Mouse (Mus musculus): ENCODE data around the gene Wdr4. TPM values are rescaled to one million over a fixed set of nuclear protein-coding genes. Genes with fewer than 3 reads are reported as not detected.

Wdr4 gene
- polyA plus RNA-seq, 1 experiment from 2014 or later: 76.7 TPM

DNA sequence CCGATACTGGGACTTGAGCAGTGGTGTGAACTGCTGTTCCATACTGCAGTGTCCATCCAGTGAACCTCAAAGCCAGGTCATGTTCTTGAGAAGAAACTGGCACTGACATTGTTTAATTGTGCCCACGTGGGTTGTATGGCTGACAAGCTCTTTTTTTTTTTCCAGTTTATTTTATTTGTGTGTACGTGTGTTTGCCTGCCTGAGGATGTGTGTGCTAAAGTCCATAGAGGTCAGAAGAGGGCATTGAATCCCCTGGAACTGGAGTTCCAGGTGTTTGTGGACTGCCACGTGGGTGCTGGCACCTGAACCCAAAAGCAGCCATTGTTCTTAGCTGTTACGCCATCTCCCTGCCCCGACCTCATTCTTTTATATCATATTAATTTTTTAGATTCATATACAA, 45.4 kb downstream of the Wdr4 start:
- Histone ChIP-seq H3K27ac (replicated peaks) (no peak overlapping the region), H3K9me3 (replicated peaks) (no peaks in the 10 kb centered on the region), H3K4me1 (peaks cover 24% of the 10 kb centered on the region), H3K4me3 (no peak overlapping the region), H3K36me3 (peaks cover 18% of the 10 kb centered on the region; the same call in 1 of the 2 replicates), H3K27me3 (ENCODE audit: low read depth, poor library complexity, severe bottlenecking) (no peaks in the 10 kb centered on the region)
- WGBS: 85% methylated on average over 6 of the region's 6 CpGs
- DNase-seq (ENCODE audit: low spot score): no peak

DNA sequence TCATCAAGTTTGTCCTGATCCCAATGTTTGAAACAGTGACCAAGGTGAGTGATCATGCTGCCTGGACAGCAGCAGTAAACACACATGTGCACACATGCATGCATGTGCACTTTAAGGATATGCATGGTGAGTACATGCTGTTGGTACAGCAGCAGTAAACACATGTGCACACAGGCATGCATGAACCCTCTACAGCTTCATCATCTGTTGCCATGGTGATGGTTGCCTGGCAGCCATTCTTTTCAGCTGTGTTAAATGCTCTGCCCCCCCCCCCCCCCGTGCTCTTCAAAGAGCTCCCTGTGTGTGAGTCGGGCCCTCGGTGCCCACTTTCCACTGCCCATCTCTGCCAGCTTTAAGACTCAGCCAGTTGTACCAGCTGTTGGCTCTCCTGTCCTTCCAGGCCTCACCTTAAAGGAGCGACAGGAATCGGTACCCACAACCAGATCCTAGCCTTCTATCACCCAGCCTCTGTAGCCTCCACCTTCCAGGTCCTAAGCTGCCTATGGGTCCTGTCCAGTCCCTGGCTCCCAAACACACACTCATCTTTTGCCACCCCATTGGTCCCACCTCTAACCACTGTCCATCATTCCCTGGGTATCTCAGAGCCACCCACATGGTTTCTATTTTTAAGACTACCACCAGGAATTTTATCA, 48.9 kb downstream of the Wdr4 start:
- peaks cover 41% of the 10 kb centered on the region for H3K36me3 ChIP-seq
- H3K4me1 ChIP-seq: peaks cover 14% of the 10 kb centered on the region
- no peaks in the 10 kb centered on the region for H3K9me3 ChIP-seq (replicated peaks)
- DNase-seq (ENCODE audit: low spot score): peak; percentile 39
- 74% methylated on average over 5 of the region's 5 CpGs for WGBS
- H3K27me3 ChIP-seq (ENCODE audit: low read depth, poor library complexity, severe bottlenecking): no peaks in the 10 kb centered on the region
- no peak overlapping the region for H3K4me3 ChIP-seq
- no peak overlapping the region for H3K27ac ChIP-seq (replicated peaks)

DNA sequence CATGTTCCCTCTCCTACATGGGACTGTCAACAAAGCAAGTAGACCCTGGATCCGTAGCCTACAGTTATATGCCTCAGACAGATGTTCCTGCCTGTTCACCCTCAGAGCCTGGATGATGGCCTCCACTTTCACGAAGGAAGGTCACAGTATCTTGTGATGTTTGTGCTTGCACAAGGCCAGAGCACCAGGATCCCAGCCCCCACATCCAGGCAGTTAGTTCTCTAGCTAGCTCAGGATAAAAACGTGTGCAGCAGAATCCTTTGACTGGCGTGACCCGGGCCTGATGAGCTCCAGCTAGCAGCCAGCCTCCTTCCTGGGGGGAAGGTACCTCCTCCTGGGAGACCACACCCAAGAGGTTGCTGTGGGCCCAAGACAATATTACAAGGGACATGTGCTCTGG, 51.3 kb downstream of the Wdr4 start:
- peaks cover 36% of the 10 kb centered on the region for H3K36me3 ChIP-seq
- peaks cover 14% of the 10 kb centered on the region for H3K4me1 ChIP-seq
- WGBS: 76% methylated on average over 5 of the region's 5 CpGs
- H3K9me3 ChIP-seq (replicated peaks): no peaks in the 10 kb centered on the region
- no peaks in the 10 kb centered on the region for H3K27me3 ChIP-seq (ENCODE audit: low read depth, poor library complexity, severe bottlenecking)
- H3K4me3 ChIP-seq: no peak overlapping the region
- no peak overlapping the region for H3K27ac ChIP-seq (replicated peaks)
- DNase-seq (ENCODE audit: low spot score): no peak

DNA sequence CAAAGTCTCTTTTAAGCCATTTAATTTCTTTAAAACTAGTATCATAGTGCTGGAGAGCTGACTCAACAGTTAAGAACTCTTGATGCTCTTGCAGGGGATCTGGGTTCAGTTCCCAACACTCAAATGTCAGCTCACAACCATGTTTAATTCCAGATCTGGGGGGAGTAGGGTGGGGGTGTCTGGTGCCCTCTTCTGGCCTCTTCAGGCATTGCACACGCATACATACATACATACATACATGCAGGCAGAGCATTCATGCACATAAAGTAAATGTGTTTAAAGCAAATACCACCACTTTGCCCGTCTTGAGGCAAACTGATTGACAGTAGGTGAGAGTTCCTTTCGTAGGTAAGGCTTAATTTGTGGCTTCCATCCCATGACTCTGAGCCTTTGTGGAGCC, 52.9 kb downstream of the Wdr4 start:
- H3K27ac ChIP-seq (replicated peaks): no peak overlapping the region
- no peak for DNase-seq (ENCODE audit: low spot score)
- no peaks in the 10 kb centered on the region for H3K9me3 ChIP-seq (replicated peaks)
- no peak overlapping the region for H3K4me3 ChIP-seq
- peaks cover 11% of the 10 kb centered on the region for H3K4me1 ChIP-seq
- H3K27me3 ChIP-seq (ENCODE audit: low read depth, poor library complexity, severe bottlenecking): no peaks in the 10 kb centered on the region
- H3K36me3 ChIP-seq: peaks cover 43% of the 10 kb centered on the region
- WGBS: 79% methylated on average over 3 of the region's 3 CpGs

DNA sequence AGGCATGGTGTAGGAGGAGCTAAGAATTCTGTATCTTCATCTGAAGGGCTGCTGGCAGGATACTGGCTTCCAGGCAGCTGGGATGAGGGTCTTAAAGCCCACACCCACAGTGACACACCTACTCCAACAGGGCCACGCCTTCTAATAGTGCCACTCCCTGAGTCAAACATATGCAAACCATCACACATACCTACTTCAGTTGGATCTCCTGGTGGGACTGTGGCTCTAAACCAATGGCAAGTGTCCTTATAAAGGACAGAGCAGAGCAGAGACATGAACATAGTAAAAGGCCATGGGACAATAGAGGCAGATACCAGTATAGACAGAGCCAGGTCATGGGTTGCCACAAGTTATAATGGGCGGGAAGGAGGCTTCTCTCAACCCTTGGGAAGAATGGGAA, 57.3 kb downstream of the Wdr4 start:
- no peaks in the 10 kb centered on the region for H3K27me3 ChIP-seq (ENCODE audit: low read depth, poor library complexity, severe bottlenecking)
- 74% methylated on average over 2 of the region's 2 CpGs for WGBS
- H3K4me1 ChIP-seq: peaks cover 6% of the 10 kb centered on the region
- no peaks in the 10 kb centered on the region for H3K9me3 ChIP-seq (replicated peaks)
- H3K36me3 ChIP-seq: peaks cover 28% of the 10 kb centered on the region
- DNase-seq (ENCODE audit: low spot score): no peak
- H3K27ac ChIP-seq (replicated peaks): no peak overlapping the region
- H3K4me3 ChIP-seq: no peak overlapping the region

DNA sequence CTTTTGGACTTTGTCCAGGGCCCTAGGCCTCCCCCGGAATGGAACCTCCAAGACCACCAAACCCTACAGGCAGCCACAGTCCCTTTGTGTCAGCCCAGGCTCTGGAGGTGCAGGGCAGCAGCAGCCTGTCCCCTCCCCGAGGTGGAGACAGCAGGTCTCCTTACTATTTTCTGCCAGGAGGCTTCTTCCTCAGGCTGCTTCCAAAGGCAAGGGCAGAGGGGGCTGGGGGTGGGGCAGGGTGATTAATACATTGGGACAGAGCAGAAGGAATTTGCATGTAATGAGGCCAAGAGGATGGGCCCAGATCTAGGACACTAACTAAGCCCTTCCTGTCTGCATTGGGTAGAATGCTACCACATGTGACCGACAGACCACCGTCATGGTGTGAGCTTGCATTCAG, 59.4 kb downstream of the Wdr4 start:
- Histone ChIP-seq H3K4me3 (no peak overlapping the region), H3K4me1 (peaks cover 7% of the 10 kb centered on the region), H3K27ac (replicated peaks) (0 out of 2 replicates have a peak overlapping the region, but pooled peaks have one; percentile 39), H3K27me3 (ENCODE audit: low read depth, poor library complexity, severe bottlenecking) (no peaks in the 10 kb centered on the region), H3K9me3 (replicated peaks) (no peaks in the 10 kb centered on the region), H3K36me3 (peaks cover 13% of the 10 kb centered on the region; the same call in 1 of the 2 replicates)
- no peak for DNase-seq (ENCODE audit: low spot score)
- WGBS: 78% methylated on average over 4 of the region's 4 CpGs

DNA sequence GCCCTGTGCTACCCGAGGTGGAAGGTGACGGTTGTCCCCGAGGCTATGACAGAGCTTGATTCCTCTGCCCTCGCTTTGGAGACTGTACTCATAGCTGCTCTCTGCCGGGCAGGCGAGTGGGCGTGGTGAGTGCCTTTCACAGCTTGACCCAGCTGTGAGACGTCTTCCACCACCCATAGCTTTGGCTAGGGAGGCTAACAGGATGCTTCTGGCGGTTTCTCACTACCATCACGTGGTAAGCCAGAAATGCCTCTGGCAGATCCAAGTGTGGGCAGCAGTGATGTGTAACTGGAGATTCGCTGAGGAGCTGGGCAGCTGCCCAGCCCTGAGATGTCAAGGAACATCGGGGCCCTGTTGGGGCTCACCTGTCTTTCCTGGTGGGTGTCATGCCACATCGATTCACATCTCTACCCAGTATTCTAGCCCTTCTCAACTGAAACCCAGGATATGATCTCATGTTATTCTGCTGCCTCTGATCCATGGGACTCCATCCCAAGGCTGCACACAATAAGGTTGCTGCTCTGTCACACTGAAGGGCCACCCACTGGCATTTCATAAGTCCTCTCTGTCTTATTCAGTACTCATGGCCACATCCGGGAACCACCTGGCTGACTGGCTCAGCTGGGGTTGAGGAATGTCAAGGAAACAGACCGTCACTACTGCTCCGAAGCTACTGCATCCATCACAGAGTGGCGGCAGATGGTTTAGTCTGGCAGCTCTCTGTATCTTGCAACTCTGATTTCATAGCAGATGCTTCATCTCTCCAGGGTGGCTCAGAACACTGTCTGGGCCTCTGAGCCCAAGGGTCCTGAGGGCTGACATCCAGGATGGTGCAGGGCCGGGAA, 62.8 kb downstream of the Wdr4 start:
- Histone ChIP-seq H3K9me3 (replicated peaks) (no peaks in the 10 kb centered on the region), H3K27me3 (ENCODE audit: low read depth, poor library complexity, severe bottlenecking) (no peaks in the 10 kb centered on the region), H3K4me3 (no peak overlapping the region), H3K4me1 (peaks cover 10% of the 10 kb centered on the region), H3K27ac (replicated peaks) (no peak overlapping the region), H3K36me3 (peaks cover 10% of the 10 kb centered on the region; the same call in 1 of the 2 replicates)
- WGBS: 81% methylated on average over 18 of the region's 18 CpGs
- DNase-seq (ENCODE audit: low spot score): no peak

DNA sequence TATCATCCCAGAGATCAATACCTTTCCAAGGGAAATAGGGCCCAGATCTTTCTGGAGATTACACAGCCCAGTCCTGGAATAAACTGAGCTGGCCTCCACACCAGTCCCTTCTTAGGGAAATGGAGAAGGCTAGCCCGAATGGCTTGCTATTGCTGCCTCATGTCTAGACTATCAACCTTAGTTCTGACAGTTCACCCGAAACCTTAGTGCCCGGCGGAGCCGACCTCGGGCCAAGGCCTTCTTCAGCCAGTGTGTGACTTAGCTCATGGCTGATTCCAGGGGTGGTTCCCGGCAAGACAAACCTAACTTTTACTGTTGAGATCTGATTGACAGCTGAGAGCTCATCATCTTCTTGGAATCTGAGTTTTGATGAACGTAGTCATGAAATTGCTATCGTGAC, 65.7 kb downstream of the Wdr4 start:
- WGBS: 89% methylated on average over 9 of the region's 9 CpGs
- DNase-seq (ENCODE audit: low spot score): no peak
- H3K4me1 ChIP-seq: peaks cover 16% of the 10 kb centered on the region
- H3K9me3 ChIP-seq (replicated peaks): no peaks in the 10 kb centered on the region
- no peaks in the 10 kb centered on the region for H3K27me3 ChIP-seq (ENCODE audit: low read depth, poor library complexity, severe bottlenecking)
- H3K4me3 ChIP-seq: no peak overlapping the region
- H3K36me3 ChIP-seq: peaks cover 4% of the 10 kb centered on the region; the same call in 1 of the 2 replicates
- H3K27ac ChIP-seq (replicated peaks): no peak overlapping the region

DNA sequence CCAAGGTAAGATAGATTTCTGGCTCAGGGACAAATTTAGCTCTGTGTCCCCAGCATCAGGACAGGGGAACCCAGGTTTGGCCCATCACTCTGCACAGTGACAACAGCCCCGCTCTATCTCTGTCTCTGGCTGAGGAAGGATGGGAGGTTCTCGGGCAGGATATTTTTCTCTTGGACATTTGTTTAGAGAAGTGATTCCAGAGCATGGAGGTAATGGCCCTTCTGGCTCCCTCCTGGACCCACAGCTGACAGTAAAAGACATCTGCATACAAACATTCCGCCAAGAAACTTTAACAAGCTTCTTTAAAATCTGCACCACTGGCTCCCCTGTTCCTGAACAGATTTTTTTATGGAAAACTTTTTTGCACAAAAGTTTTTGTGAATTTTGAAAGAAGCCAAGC, 66.3 kb downstream of the Wdr4 start:
- Histone ChIP-seq H3K36me3 (peaks cover 4% of the 10 kb centered on the region; the same call in 1 of the 2 replicates), H3K27me3 (ENCODE audit: low read depth, poor library complexity, severe bottlenecking) (no peaks in the 10 kb centered on the region), H3K27ac (replicated peaks) (no peak overlapping the region), H3K4me3 (no peak overlapping the region), H3K4me1 (peaks cover 16% of the 10 kb centered on the region), H3K9me3 (replicated peaks) (no peaks in the 10 kb centered on the region)
- no peak for DNase-seq (ENCODE audit: low spot score)
- WGBS: 83% methylated on average over 3 of the region's 3 CpGs

DNA sequence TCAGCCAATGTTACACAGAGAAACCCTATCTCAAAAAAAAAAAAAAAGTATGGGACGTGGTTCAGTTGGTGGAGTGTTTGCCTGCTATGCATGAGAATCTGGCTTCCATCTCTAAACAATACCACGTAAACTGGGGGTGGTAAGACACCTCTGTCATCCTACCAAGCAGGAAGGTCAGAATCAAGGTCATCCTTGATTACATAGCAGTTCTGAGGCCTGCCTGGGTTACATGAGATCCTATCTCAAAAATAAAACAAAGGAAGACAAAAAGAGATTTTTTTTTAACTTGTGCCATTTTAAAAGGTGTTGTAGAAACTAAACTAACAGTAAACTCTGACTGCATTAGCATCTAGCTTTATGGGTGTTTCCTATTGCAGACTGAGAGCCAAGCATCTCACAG, 67.0 kb downstream of the Wdr4 start:
- Histone ChIP-seq H3K4me1 (peaks cover 16% of the 10 kb centered on the region), H3K27me3 (ENCODE audit: low read depth, poor library complexity, severe bottlenecking) (no peaks in the 10 kb centered on the region), H3K4me3 (no peak overlapping the region), H3K27ac (replicated peaks) (no peak overlapping the region), H3K9me3 (replicated peaks) (no peaks in the 10 kb centered on the region), H3K36me3 (peaks cover 4% of the 10 kb centered on the region; the same call in 1 of the 2 replicates)
- 75% methylated on average over 2 of the region's 2 CpGs for WGBS
- DNase-seq (ENCODE audit: low spot score): no peak

DNA sequence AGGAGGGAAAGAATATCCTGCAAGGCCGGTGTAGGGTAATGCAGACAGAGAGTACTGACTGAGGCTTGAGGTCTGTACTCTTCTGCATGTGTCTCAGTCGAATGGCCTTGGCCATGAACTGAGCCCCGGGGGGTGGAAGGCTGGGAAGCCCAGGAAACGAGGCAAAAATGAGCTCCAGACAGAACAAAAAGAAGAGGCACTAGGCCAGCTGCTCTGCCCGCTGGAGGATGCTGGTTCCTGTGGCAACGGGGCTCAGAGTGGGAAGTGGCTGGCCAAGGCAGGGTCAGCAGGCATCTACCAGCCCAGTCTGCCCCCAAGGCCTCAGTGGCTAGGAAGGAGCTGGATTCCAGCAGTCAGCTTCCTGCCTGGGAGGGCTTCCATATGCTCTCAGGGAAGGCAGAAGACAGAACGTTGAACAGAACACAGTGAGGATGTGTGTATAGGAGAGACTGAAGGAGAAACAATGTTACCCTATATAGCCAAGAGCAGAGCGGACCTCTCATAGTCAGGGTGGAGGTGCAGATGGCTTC, 68.5 kb downstream of the Wdr4 start:
- Histone ChIP-seq H3K36me3 (peaks cover 8% of the 10 kb centered on the region; the same call in 1 of the 2 replicates), H3K9me3 (replicated peaks) (no peaks in the 10 kb centered on the region), H3K4me3 (no peak overlapping the region), H3K4me1 (peaks cover 16% of the 10 kb centered on the region), H3K27me3 (ENCODE audit: low read depth, poor library complexity, severe bottlenecking) (no peaks in the 10 kb centered on the region), H3K27ac (replicated peaks) (peak overlapping the region; percentile 68)
- no peak for DNase-seq (ENCODE audit: low spot score)
- 62% methylated on average over 8 of the region's 8 CpGs for WGBS

DNA sequence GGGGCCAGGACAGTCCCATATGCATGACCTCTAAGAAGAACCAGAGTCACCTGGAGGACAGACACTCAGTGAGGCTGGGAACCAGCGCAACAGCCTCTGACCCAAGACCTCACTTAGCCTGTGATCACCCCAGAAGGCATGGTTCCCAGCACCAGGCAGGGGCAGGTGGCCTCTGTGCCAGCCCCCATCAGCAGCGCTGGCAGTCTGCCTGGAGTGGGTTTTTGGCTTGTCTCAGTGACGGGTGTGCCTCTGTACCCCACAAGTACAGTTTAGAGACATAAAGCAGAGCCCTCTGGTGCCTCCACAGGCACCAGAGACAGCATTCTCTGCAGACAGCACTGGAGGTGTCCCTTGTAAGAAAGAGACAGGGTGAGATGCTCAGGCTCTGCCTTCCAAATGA, 69.6 kb downstream of the Wdr4 start:
- no peak for DNase-seq (ENCODE audit: low spot score)
- Histone ChIP-seq H3K4me3 (no peak overlapping the region), H3K9me3 (replicated peaks) (no peaks in the 10 kb centered on the region), H3K36me3 (peaks cover 6% of the 10 kb centered on the region; the same call in 1 of the 2 replicates), H3K27ac (replicated peaks) (0 out of 2 replicates have a peak overlapping the region, but pooled peaks have one; percentile 1), H3K4me1 (peaks cover 13% of the 10 kb centered on the region), H3K27me3 (ENCODE audit: low read depth, poor library complexity, severe bottlenecking) (no peaks in the 10 kb centered on the region)
- 88% methylated on average over 3 of the region's 3 CpGs for WGBS

DNA sequence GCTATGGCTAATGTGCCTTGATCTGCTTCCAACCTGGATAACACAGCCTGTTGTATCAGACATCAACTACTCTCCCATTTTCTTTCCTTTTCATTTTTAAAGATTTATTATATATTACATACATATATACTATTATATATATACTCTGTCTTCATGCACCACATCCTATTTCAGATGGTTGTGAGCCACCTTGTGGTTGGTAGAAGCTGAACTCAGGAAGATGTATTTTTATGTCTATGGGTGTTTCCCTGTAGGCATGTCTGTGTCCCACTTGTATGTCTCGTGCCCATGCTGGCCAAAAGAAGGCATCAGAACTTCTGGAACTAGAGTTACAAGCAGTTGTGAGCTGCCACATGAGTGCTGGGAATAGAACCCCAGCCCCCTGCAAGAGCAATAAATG, 71.3 kb downstream of the Wdr4 start:
- DNase-seq (ENCODE audit: low spot score): no peak
- peaks cover 24% of the 10 kb centered on the region for H3K4me1 ChIP-seq
- no peak overlapping the region for H3K27ac ChIP-seq (replicated peaks)
- no peaks in the 10 kb centered on the region for H3K27me3 ChIP-seq (ENCODE audit: low read depth, poor library complexity, severe bottlenecking)
- H3K9me3 ChIP-seq (replicated peaks): no peaks in the 10 kb centered on the region
- WGBS: 78% methylated on average over 1 of the region's 1 CpGs
- H3K4me3 ChIP-seq: no peak overlapping the region
- H3K36me3 ChIP-seq: peaks cover 5% of the 10 kb centered on the region; the same call in 1 of the 2 replicates

All from midbrain, embryonic 10.5 days (tissue).